Mouse (Mus musculus) kidney, postnatal 25 days (tissue): ENCODE measurements around the gene Cit.

Experiments
- DNase-seq, 2 experiments: peaks; one replicate each; pipeline ENCODE4 v3.0.0; 2021; ENCODE audit warnings: mixed read lengths in 2 of 2

The Cit gene

DNA sequence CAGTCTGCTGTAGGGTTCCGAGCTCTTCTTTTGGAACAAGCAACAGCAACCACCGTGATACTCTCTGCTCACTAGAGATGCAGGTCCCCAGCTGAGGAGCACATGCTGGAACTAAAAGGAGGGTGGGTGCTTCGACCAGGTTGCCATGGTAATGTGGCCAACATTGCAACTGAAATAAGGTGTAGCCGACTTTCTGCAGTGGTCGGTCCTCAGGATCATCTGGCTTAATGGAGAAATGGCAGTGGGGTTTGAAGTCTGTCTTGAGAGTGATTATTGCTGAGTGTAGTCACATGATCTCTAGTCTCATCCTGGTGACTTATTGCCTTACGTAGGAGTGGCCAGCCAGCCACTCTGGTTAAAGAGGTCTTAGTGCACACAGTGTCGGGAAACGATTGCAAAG, 168.7 kb downstream of the Cit start:
- DNase-seq: no peak

DNA sequence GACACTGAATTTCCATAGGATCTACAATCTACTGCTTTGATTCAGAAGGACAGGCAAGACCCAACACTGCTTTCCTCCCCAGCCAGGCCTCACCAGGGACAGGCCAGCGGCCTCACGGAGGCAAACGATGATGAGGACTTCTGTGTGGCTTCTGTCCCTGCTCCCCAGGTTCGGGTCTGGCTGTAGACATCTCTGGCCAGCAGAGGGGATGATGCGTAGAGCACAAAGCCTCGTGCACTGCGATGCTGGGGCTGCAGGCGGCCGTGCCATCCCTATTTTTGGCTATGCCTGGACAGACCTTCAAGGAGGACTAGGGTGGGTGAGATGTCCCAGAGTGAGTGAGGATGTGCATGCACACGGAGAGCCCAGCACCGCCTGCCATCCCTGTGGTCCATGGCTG, 169.2 kb downstream of the Cit start:
- no peak for DNase-seq

DNA sequence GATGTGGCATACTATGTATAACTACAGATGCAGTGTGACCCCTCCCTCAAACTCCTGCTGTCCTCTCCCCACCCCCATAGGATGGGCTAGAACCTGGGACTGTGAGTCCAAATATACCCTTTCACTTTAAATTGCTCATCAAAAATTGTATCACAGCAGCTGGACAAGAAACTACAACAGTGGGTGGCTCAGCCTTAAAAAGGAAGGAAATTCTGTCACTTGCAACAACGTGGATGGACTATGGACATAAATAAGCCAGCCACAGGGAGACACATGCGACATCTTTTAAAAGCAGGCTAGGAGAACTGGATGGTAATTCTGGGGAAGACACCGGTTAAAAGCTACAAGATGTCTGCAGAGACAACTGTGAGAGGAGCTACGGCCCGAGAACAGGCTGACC, 171.5 kb downstream of the Cit start:
- no peak for DNase-seq

DNA sequence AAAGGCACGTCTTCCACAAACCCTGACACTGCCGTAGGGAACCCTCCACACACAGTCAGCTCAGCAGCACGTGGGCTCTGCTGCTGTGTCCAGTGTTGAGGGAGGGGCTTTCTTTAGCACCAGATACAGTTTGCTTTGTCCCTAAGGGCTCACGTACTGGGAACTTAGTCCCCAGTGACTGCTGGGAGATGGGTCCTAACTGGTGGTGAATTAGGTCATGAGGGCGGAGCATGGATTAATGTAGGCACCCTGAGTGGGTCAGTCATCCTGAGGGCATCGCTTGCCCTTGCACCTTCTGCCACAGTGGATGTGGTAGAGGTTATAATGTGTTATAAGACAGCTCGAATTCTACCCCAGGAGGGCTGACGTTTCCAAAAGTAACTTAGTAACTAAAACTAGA, 172.3 kb downstream of the Cit start:
- no peak for DNase-seq

DNA sequence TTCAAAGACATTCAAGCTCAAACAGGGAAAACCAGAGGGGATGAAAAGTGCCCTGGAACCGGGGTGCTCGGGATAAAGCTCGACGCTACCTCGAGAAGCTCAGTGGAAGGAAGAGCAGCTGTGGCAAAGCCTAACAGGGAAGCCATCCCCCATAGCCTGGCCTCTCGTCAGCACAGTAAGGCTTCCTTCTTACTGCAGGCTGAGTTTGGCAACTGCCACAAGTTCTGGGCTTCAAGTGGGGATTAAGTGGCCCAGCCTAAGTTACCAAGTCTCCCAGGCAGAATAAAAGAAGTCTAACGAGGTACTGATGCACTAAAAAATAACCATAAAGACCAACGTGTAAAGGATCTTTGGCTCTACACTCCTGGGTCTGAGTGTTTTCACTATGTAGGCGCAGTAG, 173.1 kb downstream of the Cit start:
- no peak for DNase-seq

DNA sequence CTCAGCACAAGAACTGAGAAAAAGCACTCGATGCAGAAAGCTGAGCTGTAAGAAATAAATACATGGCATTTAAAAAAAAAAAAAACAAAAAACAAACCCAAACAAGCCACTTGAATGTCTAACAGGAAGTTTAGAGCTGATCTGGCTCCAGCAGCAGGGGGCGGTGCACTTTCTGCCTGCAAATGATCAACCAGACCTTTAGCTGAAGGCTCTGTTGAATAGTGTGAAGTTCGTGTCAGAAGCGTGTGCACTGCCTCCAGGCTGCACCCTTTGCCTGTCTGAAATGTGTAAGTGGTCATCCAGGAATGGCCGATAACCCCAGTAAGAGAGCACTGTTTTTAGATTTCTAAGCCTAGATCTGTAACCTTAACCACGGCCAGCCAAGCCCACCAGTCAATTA, 173.7 kb downstream of the Cit start:
- peak; percentile 82 to 87 for DNase-seq

DNA sequence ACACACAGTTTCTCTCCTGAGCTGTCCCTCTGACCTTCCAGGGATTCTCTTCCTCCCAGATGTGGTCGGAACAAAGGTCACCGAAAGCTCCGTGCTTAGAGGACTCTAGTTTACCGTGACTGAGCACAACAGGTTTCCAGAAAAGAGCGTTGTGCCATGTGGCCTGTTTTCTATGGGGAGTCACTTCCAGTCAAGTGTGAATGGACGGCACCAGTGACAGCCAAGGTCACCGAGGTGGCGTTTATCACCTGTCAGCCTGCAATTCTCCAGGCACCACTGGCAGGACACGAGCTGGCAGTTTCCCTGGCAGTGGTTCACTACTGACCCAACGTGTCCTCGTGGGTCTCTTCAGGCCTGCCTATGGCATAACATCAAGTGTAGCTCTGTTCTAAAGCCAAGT, 174.3 kb downstream of the Cit start:
- DNase-seq: peak; percentile 54 to 82

DNA sequence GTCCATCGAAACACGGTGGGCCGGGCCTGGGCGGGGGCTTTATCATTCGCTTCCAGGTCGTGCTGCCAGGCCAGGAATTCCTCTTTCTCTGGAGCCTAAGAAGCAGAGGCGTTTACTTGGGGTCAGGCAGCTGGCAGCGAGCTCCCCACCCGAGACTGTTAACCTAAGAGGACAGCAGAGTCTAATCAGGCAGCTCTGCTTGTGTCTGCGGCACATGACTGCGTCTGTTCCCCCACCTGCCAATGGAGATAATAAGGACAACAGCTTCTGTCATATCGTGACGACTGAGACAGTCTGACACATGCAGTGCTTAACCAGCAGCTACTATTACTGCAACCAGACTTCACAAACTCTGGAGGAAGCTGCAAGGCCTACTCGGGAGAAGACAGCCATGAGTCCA, 176.5 kb downstream of the Cit start:
- no peak for DNase-seq

DNA sequence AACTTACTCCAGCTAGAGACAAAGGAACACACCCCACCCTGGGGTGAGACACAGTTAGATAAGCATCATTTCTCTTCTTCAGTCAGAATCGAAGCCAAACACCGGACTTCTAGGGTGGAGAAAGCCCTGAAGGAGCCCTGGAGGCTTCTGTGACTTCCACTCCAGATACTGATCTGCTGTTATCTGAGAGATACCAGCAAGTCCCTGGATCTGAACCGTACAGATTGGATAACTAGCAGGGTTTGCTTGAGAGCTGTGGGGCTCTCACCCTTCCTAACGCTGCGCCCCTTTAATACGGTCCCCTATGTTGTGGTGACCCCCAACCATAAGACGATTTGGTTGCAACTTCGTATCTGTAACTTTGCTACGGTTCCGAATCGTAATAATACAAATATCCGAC, 177.1 kb downstream of the Cit start:
- DNase-seq: no peak

DNA sequence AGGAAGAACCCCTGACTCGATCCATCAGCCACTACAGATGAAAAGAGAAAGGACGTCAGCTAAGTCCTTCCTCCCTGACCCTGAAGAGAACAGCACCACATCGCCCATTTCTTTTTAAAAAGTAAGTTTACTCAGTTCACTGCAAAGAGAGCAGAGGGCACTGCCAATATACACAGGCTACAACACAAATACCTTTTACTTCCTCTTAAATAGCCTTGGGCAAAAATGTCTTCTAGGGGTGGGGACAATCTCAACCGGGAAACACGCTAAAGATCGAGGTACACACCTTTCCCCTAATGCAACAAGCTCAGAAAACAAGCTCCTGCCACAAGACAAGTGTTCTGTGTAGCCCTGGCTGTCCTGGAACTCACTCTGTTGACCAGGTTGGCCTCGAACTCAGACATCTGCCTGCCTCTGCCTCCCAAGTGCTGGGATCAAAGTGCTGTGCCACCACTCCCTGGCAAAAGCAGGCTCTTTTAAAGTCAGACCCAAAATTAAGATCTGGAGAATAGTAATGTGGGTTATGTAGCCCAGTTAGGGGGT, 177.7 kb downstream of the Cit start:
- no peak for DNase-seq

DNA sequence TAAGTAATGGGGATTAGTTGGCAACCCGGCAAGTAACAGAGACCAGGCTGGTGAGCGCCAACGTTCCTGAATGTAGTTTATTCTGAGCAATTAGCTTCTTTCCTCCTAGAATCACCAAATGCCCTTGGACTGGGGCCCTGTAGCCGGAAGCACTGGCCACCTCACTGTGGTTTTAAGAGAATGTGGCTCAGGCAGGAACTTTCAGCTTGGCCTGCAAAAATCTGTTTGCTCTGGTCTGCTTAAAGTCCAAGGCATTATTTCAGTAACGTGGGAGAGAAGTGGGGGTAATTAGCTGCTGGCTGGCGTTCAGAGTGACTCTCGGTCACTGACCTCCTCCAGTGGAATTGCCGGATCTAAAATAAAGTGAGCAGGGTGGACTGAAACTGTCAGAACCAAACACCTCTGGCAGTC, 178.2 kb downstream of the Cit start:
- DNase-seq: peak; percentile 72 to 86

DNA sequence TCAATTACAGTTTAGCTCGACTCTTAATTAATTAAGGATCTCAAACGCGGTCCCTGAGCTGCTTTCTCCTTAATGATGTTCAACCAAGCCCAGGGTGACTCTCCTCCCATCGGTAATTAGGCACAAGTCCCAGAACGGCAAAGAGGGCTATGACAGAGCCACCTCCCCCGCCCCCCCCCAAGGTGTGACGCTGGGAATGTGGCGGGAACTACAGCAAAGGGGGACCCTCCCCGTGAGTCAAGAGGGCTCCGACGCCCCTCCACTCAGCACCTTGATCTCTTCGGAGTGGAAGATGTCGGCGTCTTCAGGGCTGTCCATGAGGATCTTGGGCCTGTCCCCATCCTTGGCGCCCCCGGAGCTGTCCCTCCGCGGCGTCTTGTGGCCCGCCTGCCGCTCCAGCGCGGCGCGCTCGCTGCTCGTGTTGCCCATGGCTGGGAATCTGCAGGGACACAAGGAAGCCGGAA, 178.8 kb downstream of the Cit start:
- DNase-seq: peak in 1 of 2 experiments; percentile 38

DNA sequence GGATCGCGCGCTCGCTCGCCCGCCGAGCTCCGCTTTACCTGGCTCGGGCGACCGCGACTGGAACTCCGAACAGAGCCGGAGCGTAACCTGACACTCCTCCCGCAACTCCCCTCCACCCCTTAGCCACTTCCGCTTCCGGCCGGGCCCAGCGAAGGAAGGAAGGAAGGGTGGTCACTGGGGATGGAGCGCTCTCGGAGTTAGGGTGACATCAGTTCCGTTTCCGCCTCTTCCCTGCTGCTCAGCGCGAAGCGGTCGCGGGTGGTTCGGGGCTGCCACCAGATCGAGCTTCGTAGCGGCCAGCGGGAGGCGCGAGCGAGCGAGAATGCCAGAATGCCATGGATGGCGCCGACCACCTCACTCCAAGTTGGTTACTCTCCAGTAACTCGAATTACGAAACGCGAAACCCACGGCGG, 179.3 kb downstream of the Cit start, which contains the start of gene Prkab1:
Gene Prkab1 (minus strand): TSS at position 182 of the 413 bp plus-strand sequence.
- peak; percentile 92 to 98 for DNase-seq

DNA sequence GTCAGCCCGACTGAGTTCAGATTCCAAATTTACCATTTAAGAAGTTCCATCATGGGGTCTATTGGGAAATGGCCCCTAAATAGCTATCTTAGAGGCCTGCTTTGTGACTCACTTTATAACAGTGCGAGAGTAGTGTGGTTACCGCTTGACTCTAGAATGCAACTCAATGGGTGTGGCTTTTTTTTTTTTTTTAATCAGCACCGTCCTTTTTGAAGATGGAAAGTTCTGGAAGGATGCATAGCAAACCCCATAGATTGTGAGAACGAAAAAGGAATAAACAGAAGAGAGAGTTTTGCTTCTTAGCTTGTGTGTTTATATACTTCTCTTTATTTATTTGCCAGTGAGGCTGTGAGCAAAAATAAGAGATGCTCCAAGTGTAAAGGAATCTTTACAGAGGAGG, 181.0 kb downstream of the Cit start:
- DNase-seq: no peak

DNA sequence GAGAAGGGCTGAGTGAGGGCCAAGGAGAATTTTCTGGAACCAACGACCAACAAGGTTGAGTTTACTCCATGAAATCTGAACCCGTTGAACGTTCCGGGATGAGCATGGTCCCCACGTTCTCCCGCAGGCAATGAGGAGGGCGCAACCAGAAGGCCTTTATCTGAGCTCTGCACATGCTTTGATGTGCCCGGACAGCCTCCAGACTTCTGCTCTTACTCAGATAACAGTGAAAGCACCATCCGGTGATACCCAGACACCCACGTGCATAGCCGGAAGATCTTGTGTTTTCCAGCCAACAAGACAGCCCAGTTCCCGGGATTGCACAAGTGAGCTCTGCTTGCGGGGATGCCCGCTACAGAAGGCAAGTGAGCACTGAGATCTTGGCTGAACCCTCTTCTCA, 181.5 kb downstream of the Cit start:
- DNase-seq: no peak

DNA sequence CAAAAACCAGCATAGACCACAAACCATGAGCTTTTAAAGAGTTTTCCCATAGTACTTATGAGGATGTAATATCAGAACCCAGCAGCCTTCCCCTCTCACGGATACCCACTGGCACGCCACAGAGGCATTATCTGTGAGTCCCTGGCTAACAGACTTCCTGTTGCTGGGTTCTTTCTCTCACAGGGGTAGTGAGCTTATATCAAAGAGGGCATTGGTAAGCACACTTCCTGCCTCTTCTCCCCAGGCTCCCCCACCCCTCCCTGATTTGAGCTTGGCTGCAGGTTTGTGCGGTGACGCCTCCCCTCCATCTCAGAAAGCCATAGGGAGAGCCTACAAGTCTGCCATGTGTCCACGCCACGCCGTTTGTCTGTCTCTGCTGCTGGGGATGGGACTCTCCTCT, 184.0 kb downstream of the Cit start:
- no peak for DNase-seq

DNA sequence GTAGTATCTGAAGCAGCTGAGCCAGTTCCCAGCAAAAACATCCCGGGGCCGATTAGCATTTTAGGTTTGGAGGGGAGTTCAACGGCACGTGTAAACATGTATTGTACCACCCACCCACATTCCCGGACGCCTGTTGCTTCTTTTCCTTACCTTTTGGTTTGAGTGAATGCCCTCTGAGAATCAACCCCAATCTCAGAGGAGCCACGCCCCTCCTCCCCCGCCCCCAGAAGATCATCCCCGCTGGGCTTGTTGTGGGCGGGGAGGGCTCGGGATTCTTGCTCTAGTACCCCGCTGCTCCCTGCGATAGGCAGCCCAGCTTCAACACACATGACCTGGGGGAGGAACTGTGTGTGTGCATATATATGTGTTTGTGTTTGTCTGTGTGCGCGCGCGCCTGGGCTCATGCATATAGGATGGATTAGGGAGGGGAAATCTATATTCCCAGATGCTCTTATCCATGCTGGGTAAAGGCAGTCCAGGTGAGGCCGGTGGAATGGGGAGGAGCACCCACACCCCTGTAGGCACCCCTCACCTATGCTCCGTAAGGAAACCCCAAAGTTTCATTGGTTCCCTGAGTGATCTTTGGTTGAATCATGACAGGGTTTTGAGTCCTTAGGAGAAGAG, 185.6 kb downstream of the Cit start:
- no peak for DNase-seq

DNA sequence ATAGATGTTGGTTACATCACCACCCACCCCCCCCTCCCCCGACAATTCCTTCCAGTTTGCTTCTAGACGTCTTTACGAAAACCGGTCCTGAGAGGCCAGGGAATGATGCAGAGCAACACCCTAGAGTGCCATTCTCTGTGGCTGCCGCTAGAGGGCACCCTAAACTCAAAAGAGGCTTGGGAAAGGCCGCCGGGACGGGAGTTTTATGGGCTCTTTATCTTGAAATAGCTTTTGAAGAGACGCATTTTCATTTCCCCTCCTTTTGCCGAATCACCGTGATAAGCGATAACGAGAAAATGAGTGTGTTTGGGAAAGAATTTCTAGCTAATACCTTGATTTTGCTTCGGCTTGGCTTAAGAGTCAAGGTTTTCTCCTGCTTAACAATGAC, 186.1 kb downstream of the Cit start:
- peak; percentile 66 to 73 for DNase-seq

DNA sequence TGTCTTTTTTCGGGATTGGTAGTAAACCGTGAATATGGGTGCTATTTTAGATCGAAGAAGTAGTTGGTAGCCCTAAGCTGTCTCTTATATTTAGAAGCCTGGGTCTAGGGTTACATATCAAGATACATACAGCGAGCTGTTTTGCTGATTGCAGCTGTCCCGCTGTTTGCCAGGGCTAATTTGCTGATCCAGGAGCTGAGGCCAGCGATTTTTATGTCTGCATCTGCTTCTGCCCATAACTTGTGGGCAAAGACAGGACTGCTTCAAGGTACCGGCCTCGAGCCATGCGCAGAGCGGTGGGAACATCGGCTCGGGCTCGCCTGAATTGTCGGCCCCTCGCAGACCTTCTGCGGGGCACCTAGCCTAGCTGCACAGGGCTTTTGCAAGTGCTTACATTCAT, 191.4 kb downstream of the Cit start:
- DNase-seq: no peak

DNA sequence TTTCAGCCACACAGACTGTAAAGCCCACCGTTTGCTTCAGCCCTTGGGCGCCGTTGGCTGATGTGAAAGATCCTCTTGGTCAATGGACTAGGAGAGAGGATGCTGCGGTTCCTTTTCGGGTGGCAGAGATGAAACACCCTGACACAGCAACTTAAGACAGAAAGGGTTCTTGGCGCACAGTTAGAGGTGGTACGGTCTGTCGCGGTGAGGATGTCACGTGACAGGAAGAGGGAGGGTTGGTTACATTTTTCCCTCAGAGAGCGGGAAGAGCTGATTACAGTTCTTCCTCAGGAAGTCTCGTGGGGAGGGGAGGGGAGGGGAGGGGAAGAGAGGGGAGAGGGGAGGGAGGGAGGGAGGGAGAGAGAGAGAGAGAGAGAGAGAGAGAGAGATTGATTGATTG, 192.7 kb downstream of the Cit start:
- DNase-seq: no peak

DNA sequence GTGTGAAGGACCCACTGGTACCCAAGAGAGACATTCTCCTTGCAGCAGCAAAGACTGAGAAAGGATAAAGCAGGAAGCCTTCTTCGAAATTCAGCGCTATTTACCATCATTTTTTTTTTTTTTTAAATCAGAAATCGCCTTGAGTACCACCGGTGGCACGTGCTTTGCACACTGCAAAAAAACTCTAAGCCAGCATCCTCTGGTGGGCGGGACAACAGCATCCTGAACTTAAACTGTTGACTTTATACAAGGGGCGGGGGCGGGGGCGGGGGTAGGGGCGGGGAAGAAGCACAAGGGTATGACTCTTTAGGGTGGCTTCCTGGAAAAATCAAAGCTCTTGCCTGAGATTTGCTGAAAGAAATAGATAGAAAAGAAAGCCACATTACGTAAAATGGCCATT, 194.6 kb downstream of the Cit start:
- no peak for DNase-seq

DNA sequence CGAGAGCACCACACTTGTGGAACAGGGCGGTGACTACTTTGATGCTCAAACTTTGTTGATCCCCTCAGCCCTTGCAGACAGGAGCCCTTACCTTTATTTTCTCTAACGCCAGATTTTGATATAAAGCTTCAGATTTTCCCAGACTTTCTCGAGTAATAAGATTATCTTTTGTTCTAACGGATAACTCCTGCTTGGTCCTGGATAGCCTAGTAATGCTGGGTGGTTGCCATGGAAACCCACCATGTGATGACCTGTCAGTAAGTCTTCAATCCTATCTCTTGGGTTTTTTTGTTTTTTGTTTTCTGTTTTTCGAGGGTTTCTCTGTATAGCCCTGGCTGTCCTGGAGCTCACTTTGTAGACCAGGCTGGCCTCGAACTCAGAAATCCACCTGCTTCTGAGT, 197.2 kb downstream of the Cit start:
- no peak for DNase-seq

DNA sequence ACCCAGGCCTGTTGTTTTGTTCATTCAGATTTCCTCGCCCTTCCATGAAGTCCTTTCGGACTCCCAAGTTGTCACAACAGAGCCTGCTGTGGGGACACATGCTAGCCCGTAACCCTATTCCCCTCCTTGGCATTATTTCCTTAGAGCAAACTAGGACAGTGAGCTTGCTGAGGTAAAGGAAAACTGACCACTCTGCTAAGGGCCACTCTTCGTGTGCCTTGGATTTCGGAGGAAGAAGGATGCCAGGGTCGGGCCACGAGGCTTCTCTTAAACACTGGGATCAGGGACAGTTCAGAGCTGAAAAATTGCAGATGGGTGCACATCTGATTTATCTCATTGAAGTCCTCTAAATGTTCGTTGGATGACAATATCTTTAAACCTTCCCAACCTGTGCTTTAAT, 200.5 kb downstream of the Cit start:
- no peak for DNase-seq

DNA sequence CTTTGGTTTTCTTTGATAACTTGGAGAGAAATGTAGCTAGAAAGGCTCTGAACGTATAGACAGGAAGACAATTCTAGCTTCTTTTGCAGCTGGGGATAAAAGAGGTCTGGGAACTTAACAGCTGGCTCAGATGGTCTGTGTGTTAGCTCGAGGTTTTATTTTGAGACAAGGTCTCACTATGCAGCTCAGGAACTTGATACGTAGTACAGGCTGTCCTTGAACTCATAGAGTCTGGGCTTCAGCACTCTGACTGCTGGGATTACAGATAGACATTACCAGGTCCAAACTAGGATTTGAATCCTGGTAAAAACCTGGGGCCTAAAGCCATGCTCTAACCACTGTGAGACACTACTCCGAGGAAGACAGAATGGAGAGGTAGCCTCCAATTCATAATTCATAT, 201.2 kb downstream of the Cit start:
- no peak for DNase-seq

DNA sequence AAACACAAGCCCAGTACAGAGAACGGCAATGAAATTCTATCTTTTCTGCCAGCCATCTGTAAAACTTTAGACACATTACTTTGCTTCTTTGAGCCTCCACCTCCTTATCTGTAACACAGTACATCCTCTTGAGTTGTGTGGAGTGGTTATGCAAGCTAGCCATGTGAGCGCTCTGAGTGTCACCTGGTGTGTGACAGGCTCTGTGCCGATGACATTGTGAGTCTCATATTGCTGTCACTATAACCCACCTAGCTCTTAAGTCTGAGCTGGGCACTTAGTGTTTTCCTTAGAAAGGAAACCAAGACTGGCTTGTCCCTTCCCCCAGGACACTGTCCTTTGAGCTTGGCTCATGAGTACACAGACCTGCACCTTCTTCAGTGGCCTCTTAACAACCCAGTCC, 203.2 kb downstream of the Cit start:
- no peak for DNase-seq
